In the genomic region with DNA sequence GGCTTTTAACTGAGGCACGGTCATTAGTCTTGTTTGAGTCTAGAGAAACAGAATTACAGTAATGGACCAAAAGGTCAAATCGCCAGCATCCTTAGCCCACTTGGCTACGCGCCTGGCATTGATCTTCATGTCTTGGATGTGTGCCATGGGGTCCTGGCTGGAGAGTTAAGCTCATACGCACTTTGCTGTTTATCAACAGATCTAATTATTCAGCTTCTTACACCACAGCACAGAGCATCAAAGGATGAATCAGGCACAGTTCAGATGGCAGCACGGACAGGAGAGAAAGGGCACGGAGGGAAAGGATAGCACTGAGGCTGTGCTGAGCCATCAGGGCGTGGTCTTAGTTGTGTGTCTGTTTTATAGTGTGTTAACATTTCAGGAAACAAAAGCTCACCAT, we compare ENCODE assay signal across 25 mouse cellular contexts. TPM values are rescaled to one million over a fixed set of nuclear protein-coding genes. Genes with fewer than 3 reads are reported as not detected.
A peak's percentile ranks its signal among the peaks of the same experiment; 100 is the strongest.
DNase-seq lines count a peak whose midpoint lies in the region; ATAC-seq and TF ChIP-seq lines count a peak whose summit lies in the region.
"Had no signal": no experiment of that assay in that cellular context is flagged by ENCODE, and none has a peak within 500 bp of the region (broad histone marks: within the 10 kb centered on the region; RNA-seq: fewer than 3 reads in every experiment).

No protein-coding gene starts in this region.

- H3K9me3 ChIP-seq in forebrain, postnatal 0 days (ENCODE audit: low read length): no peaks in the 10 kb centered on the region
- H3K9me3 ChIP-seq in forebrain, embryonic 11.5 days (ENCODE audit: control insufficient read depth, low read length): no peaks in the 10 kb centered on the region
- H3K9me3 ChIP-seq in liver, postnatal 0 days (ENCODE audit: low read length): no peaks in the 10 kb centered on the region
- no peaks in the 10 kb centered on the region for H3K9me3 ChIP-seq in liver, embryonic 12.5 days (replicated peaks)
- H3K9me3 ChIP-seq: forebrain, embryonic 12.5 days; liver, embryonic 15.5 days; midbrain, embryonic 12.5 days had no signal

- H3K4me1 ChIP-seq in forebrain, postnatal 0 days (ENCODE audit: insufficient read depth): no peaks in the 10 kb centered on the region
- H3K4me1 ChIP-seq in forebrain, embryonic 11.5 days (replicated peaks; ENCODE audit: control insufficient read depth, insufficient read depth, low read length): no peaks in the 10 kb centered on the region
- H3K4me1 ChIP-seq in liver, postnatal 0 days (ENCODE audit: insufficient read depth): no peaks in the 10 kb centered on the region
- no peaks in the 10 kb centered on the region for H3K4me1 ChIP-seq in liver, embryonic 12.5 days
- H3K4me1 ChIP-seq: liver, embryonic 15.5 days; midbrain, embryonic 12.5 days had no signal

- 28% methylated on average over 8 of the region's 8 CpGs for WGBS in forebrain, postnatal 0 days
- 79% methylated on average over 8 of the region's 8 CpGs for WGBS in forebrain, embryonic 11.5 days
- WGBS in liver, postnatal 0 days (ENCODE audit: insufficient replicate concordance): 64% methylated on average over 8 of the region's 8 CpGs
- 67% methylated on average over 8 of the region's 8 CpGs for WGBS in liver, embryonic 12.5 days (ENCODE audit: insufficient replicate concordance)

- intact Hi-C loops in gastrocnemius, postnatal 14 days (cut with DNase I; ENCODE audit: low total_unique reads): no loop called here

- H3K4me2 ChIP-seq in forebrain, postnatal 0 days (ENCODE audit: low read depth): no peak overlapping the region
- no peak overlapping the region for H3K4me2 ChIP-seq in forebrain, embryonic 11.5 days (ENCODE audit: low read depth, low read length, severe bottlenecking)
- no peak overlapping the region for H3K4me2 ChIP-seq in liver, postnatal 0 days (ENCODE audit: low read depth, low read length)
- H3K4me2 ChIP-seq in liver, embryonic 12.5 days: no peak overlapping the region
- H3K4me2 ChIP-seq: forebrain, embryonic 12.5 days; liver, embryonic 15.5 days; midbrain, embryonic 12.5 days had no signal

- H3K27me3 ChIP-seq in forebrain, postnatal 0 days (ENCODE audit: insufficient read depth, low read length): no peaks in the 10 kb centered on the region
- H3K27me3 ChIP-seq in forebrain, embryonic 11.5 days (ENCODE audit: control insufficient read depth, insufficient read depth, low read length): no peaks in the 10 kb centered on the region
- no peaks in the 10 kb centered on the region for H3K27me3 ChIP-seq in liver, postnatal 0 days (ENCODE audit: insufficient read depth, low read length)
- H3K27me3 ChIP-seq in liver, embryonic 12.5 days (replicated peaks): no peaks in the 10 kb centered on the region
- H3K27me3 ChIP-seq: forebrain, embryonic 12.5 days; liver, embryonic 15.5 days; midbrain, embryonic 12.5 days had no signal

- no peak overlapping the region for H3K4me3 ChIP-seq in forebrain, postnatal 0 days (ENCODE audit: low read depth, low read length)
- no peak overlapping the region for H3K4me3 ChIP-seq in forebrain, embryonic 11.5 days (ENCODE audit: low read depth, low read length)
- H3K4me3 ChIP-seq in liver, postnatal 0 days (ENCODE audit: low read depth, low read length): no peak overlapping the region
- H3K4me3 ChIP-seq in liver, embryonic 12.5 days: no peak overlapping the region
- H3K4me3 ChIP-seq: forebrain, embryonic 12.5 days; left cerebral cortex, adult 2 months; liver, embryonic 15.5 days; midbrain, embryonic 12.5 days had no signal

- no peak for TF ChIP-seq EP300 in liver, postnatal 0 days (IDR thresholded peaks at IDR 0.05; ENCODE audit: low read depth)

- no peak overlapping the region for H3K9ac ChIP-seq in forebrain, postnatal 0 days
- no peak overlapping the region for H3K9ac ChIP-seq in forebrain, embryonic 11.5 days (ENCODE audit: low read length)
- H3K9ac ChIP-seq in liver, postnatal 0 days (replicated peaks): no peak overlapping the region
- H3K9ac ChIP-seq in liver, embryonic 12.5 days: no peak overlapping the region
- H3K9ac ChIP-seq: forebrain, embryonic 12.5 days; liver, embryonic 15.5 days; midbrain, embryonic 12.5 days had no signal

- no peak for ATAC-seq in forebrain, postnatal 0 days
- no peak for ATAC-seq in forebrain, embryonic 11.5 days (replicated peaks; ENCODE audit: low FRiP score)
- ATAC-seq in liver, postnatal 0 days: peak; percentile 55; the same call in 1 of the 2 replicates
- ATAC-seq in liver, embryonic 12.5 days: no peak
- ATAC-seq: intestine, postnatal 0 days had no signal

- H3K27ac ChIP-seq in forebrain, postnatal 0 days (ENCODE audit: low read depth, low read length): no peak overlapping the region
- H3K27ac ChIP-seq in forebrain, embryonic 11.5 days (ENCODE audit: low read depth, low read length): no peak overlapping the region
- H3K27ac ChIP-seq in liver, postnatal 0 days (ENCODE audit: low read depth): no peak overlapping the region
- no peak overlapping the region for H3K27ac ChIP-seq in liver, embryonic 12.5 days
- H3K27ac ChIP-seq: forebrain, embryonic 12.5 days; left cerebral cortex, adult 2 months; liver, embryonic 15.5 days; midbrain, embryonic 12.5 days had no signal

- H3K36me3 ChIP-seq in forebrain, postnatal 0 days (ENCODE audit: insufficient read depth): no peaks in the 10 kb centered on the region
- H3K36me3 ChIP-seq in forebrain, embryonic 11.5 days (ENCODE audit: control insufficient read depth, insufficient read depth, low read length): no peaks in the 10 kb centered on the region
- no peaks in the 10 kb centered on the region for H3K36me3 ChIP-seq in liver, postnatal 0 days (replicated peaks; ENCODE audit: insufficient read depth, low read length)
- H3K36me3 ChIP-seq in liver, embryonic 12.5 days: no peaks in the 10 kb centered on the region
- H3K36me3 ChIP-seq: forebrain, embryonic 12.5 days; liver, embryonic 15.5 days; midbrain, embryonic 12.5 days had no signal

- TF ChIP-seq CTCF in forebrain, postnatal 0 days (IDR thresholded peaks at IDR 0.05; ENCODE audit: low read depth): no peak
- no peak for TF ChIP-seq CTCF in liver, postnatal 0 days (IDR thresholded peaks at IDR 0.05; ENCODE audit: low read depth)

- DNase-seq in forebrain, postnatal 0 days: peak; percentile 19
- no peak for DNase-seq in forebrain, embryonic 11.5 days (ENCODE audit: low spot score)
- DNase-seq in liver, postnatal 0 days: peak; percentile 51
- DNase-seq in MN1 (ENCODE audit: low spot score): peak; percentile 97
- DNase-seq in adrenal gland, postnatal 14 days: peak; percentile 30
- no peak for DNase-seq in gastrocnemius, postnatal 14 days
- no peak for DNase-seq in frontal cortex, postnatal 10 days (ENCODE audit: low spot score in 2 of 2)
- DNase-seq: cerebellum, adult 8-10 months; heart, postnatal 4 days; right cerebral cortex, postnatal 14 days; thymus, postnatal 25 days had no signal

RNA-seq across cellular contexts. Expression of a gene that starts 7.6 kb away (rescaled TPM):
- 4.2 and 6.0 TPM in 2 replicates for total RNA-seq in forebrain, postnatal 0 days (2014; rRNA removed)
- polyA plus RNA-seq in forebrain, postnatal 0 days (2015; fragmentation: Nextera tagmentation; extraction: Ambion mirVana): 14.3 and 16.2 TPM in 2 replicates
- 31.5 and 36.7 TPM in 2 replicates for polyA plus RNA-seq in forebrain, embryonic 11.5 days (2014; fragmentation: Nextera tagmentation; extraction: Ambion mirVana)
- 8.5 and 8.8 TPM in 2 replicates for polyA plus RNA-seq in liver, postnatal 0 days (2015; fragmentation: Nextera tagmentation; extraction: Ambion mirVana)
- polyA plus RNA-seq in liver, embryonic 12.5 days (2016; fragmentation: Nextera tagmentation; extraction: Ambion mirVana): 6.2 and 9.2 TPM in 2 replicates
- total RNA-seq in adrenal gland, postnatal 14 days (2021): 19.3 and 21.0 TPM in 2 replicates
- 10 to 100 TPM; 10.1 to 11.8 TPM for total RNA-seq in gastrocnemius, postnatal 14 days (2021)

RNA-seq across cellular contexts. Expression of a gene that starts 8.3 kb away (rescaled TPM):
- not detected in 2 replicates for total RNA-seq in forebrain, postnatal 0 days (2014; rRNA removed)
- polyA plus RNA-seq in forebrain, postnatal 0 days (2015; fragmentation: Nextera tagmentation; extraction: Ambion mirVana): 0.15 TPM in 1 of 2 replicates, not detected in the other
- not detected in 2 replicates for polyA plus RNA-seq in forebrain, embryonic 11.5 days (2014; fragmentation: Nextera tagmentation; extraction: Ambion mirVana)
- polyA plus RNA-seq in liver, postnatal 0 days (2015; fragmentation: Nextera tagmentation; extraction: Ambion mirVana): not detected in 2 replicates
- polyA plus RNA-seq in liver, embryonic 12.5 days (2016; fragmentation: Nextera tagmentation; extraction: Ambion mirVana): not detected in 2 replicates
- total RNA-seq in adrenal gland, postnatal 14 days (2021): not detected in 2 replicates
- total RNA-seq in gastrocnemius, postnatal 14 days (2021): not detected
- total RNA-seq: granulocyte monocyte progenitor cell, adult 5-6 weeks; heart, postnatal 4 days; left cerebral cortex, adult 2 months had no signal
- polyA plus RNA-seq: C2C12; embryonic facial prominence, embryonic 14.5 days; forebrain, embryonic 12.5 days; heart, embryonic 14.5 days; intestine, postnatal 0 days; kidney, embryonic 16.5 days; limb, embryonic 11.5 days; liver, embryonic 15.5 days; midbrain, embryonic 12.5 days; neural tube, embryonic 11.5 days; testis, adult 2 months had no signal

RNA-seq across cellular contexts. Expression of a gene that starts 58.8 kb away (rescaled TPM):
- total RNA-seq in forebrain, postnatal 0 days (2014; rRNA removed): 9.4 and 11.6 TPM in 2 replicates
- 2.7 and 6.5 TPM in 2 replicates for polyA plus RNA-seq in forebrain, postnatal 0 days (2015; fragmentation: Nextera tagmentation; extraction: Ambion mirVana)
- 0.86 and 1.2 TPM in 2 replicates for polyA plus RNA-seq in forebrain, embryonic 11.5 days (2014; fragmentation: Nextera tagmentation; extraction: Ambion mirVana)
- 0.29 and 0.60 TPM in 2 replicates for polyA plus RNA-seq in liver, postnatal 0 days (2015; fragmentation: Nextera tagmentation; extraction: Ambion mirVana)
- 0.07 and 0.12 TPM in 2 replicates for polyA plus RNA-seq in liver, embryonic 12.5 days (2016; fragmentation: Nextera tagmentation; extraction: Ambion mirVana)
- total RNA-seq in adrenal gland, postnatal 14 days (2021): 3.1 and 6.2 TPM in 2 replicates
- under 1 TPM; 0.11 to 0.35 TPM for total RNA-seq in gastrocnemius, postnatal 14 days (2021)
- total RNA-seq: granulocyte monocyte progenitor cell, adult 5-6 weeks had no signal

Comparison
In these comparisons a context has a peak if more than half of its experiments do, and no peak if none do; other contexts are left out.
1. DNase-seq: peak in forebrain, postnatal 0 days (single experiment), liver, postnatal 0 days (single experiment), MN1 (single experiment) and adrenal gland, postnatal 14 days (single experiment); none in forebrain, embryonic 11.5 days (single experiment), gastrocnemius, postnatal 14 days (single experiment) and frontal cortex, postnatal 10 days (0 of 2).